Mouse (Mus musculus) intestine, embryonic 16.5 days (tissue): ENCODE data around the gene Clec10a. TPM values are rescaled to one million over a fixed set of nuclear protein-coding genes. Genes with fewer than 3 reads are reported as not detected.
A peak's percentile ranks its signal among the peaks of the same experiment; 100 is the strongest.

Experiments
- ATAC-seq: fragments of 200-750 bp; cut with Nextera tagmentation; 2 replicates; pipeline ENCODE4 v1.8.0; 2017; ENCODE audit warnings: moderate TSS enrichment, moderate library complexity
- H3K27ac ChIP-seq: fragments of 300-500 bp; sonication (generic); 2 replicates; pipeline ENCODE4 v1.5.1; 2014; ENCODE audit warnings: mild to moderate bottlenecking, low read length
- H3K27me3 ChIP-seq: fragments of 300-500 bp; sonication (generic); replicated peaks from 2 replicates; pipeline ENCODE4 v1.6.1; 2014; ENCODE audit warnings: low read length, control low read depth, mixed read lengths; ENCODE audit not compliant: control insufficient read depth, insufficient read depth
- H3K36me3 ChIP-seq: fragments of 300-500 bp; sonication (generic); 2 replicates; pipeline ENCODE4 v1.6.1; 2014; ENCODE audit warnings: low read length, control low read depth; ENCODE audit not compliant: control insufficient read depth, insufficient read depth
- H3K4me1 ChIP-seq: fragments of 300-500 bp; sonication (generic); 2 replicates; pipeline ENCODE4 v1.6.1; 2014; ENCODE audit warnings: low read length, control low read depth, mixed read lengths; ENCODE audit not compliant: control insufficient read depth, insufficient read depth
- H3K4me2 ChIP-seq: fragments of 300-500 bp; sonication (generic); 2 replicates; pipeline ENCODE4 v1.6.1; 2014; ENCODE audit warnings: low read depth, low read length, control low read depth
- H3K4me3 ChIP-seq: fragments of 300-500 bp; sonication (generic); 2 replicates; pipeline ENCODE4 v1.5.1; 2014; ENCODE audit warnings: mild to moderate bottlenecking, low read length
- H3K9ac ChIP-seq: fragments of 300-500 bp; sonication (generic); 2 replicates; pipeline ENCODE4 v1.6.1; 2014; ENCODE audit warnings: low read depth, low read length
- H3K9me3 ChIP-seq: fragments of 300-500 bp; sonication (generic); 2 replicates; pipeline ENCODE4 v1.6.1; 2016; ENCODE audit warnings: low read length, control low read depth; ENCODE audit not compliant: control insufficient read depth
- WGBS: fragments of 180-500 bp; shearing (Covaris S2); extraction: QIAGEN DNeasy Blood & Tissue Kit; methylation state at CpG from one replicate; pipeline ENCODE4 v1.1.7; 2014; 5-methylcytosine and 5-hydroxymethylcytosine counted together
- polyA plus RNA-seq: library from polyadenylated mRNA; unstranded; fragments of >200 nt; fragmentation: Nextera tagmentation; extraction: Ambion mirVana; gene quantifications from 2 replicates; pipeline ENCODE4 v1.2.1, GENCODE M21; 2015

Gene Clec10a
- polyA plus RNA-seq, 1 experiment from 2014 or later, result 1.7 TPM

GRCm38 (mm10) chr11:70211972-70212371 lies 56.0 kb downstream of the Clec10a start:
- peaks cover 26% of the 10 kb centered on the region for H3K27me3 ChIP-seq
- H3K9me3 ChIP-seq, result no peaks in the 10 kb centered on the region
- ATAC-seq, result no peak
- no peak overlapping the region for H3K9ac ChIP-seq
- H3K4me2 ChIP-seq, result no peak overlapping the region
- H3K36me3 ChIP-seq, result no peaks in the 10 kb centered on the region
- WGBS, result 84% methylated on average over 6 of the region's 6 CpGs
- H3K27ac ChIP-seq, result no peak overlapping the region
- H3K4me3 ChIP-seq, result no peak overlapping the region
- peaks cover 9% of the 10 kb centered on the region for H3K4me1 ChIP-seq

GRCm38 (mm10) chr11:70212423-70212822 lies 56.4 kb downstream of the Clec10a start, which contains the start of gene Slc16a11:
Slc16a11 (plus strand) TSS chr11:70212752.
- Histone ChIP-seq H3K4me2 (peak within 1 kb of the TSS; percentile 65), H3K4me1 (peaks cover 9% of the 10 kb centered on the region), H3K9me3 (no peaks in the 10 kb centered on the region), H3K27me3 (peaks cover 26% of the 10 kb centered on the region), H3K27ac (no peak within 1 kb of the TSS), H3K4me3 (peak within 1 kb of the TSS; percentile 43; the same call in 1 of the 2 replicates), H3K9ac (peak within 1 kb of the TSS; percentile 68), H3K36me3 (no peaks in the 10 kb centered on the region)
- no peak for ATAC-seq
- WGBS, result 60% methylated on average over 6 of the region's 6 CpGs

GRCm38 (mm10) chr11:70212896-70213295 lies 56.9 kb downstream of the Clec10a start:
- H3K4me2 ChIP-seq, result peak overlapping the region; percentile 65; the same call in 1 of the 2 replicates
- peaks cover 26% of the 10 kb centered on the region for H3K27me3 ChIP-seq
- ATAC-seq, result peak; percentile 43

GRCm38 (mm10) chr11:70213736-70214135 lies 57.7 kb downstream of the Clec10a start:
- Histone ChIP-seq H3K9me3 (no peaks in the 10 kb centered on the region), H3K9ac (peak overlapping the region; percentile 68), H3K4me3 (peak overlapping the region; percentile 43), H3K4me1 (peaks cover 16% of the 10 kb centered on the region), H3K36me3 (no peaks in the 10 kb centered on the region), H3K27me3 (peaks cover 26% of the 10 kb centered on the region), H3K4me2 (peak overlapping the region; percentile 65), H3K27ac (no peak overlapping the region)
- peak; percentile 37; the same call in 1 of the 2 replicates for ATAC-seq
- WGBS, result 10% methylated on average over 25 of the region's 26 CpGs

More at GRCm38 (mm10) chr11:70212896-70213295, 56.9 kb downstream of the Clec10a start:
- no peak overlapping the region for H3K4me3 ChIP-seq
- no peak overlapping the region for H3K27ac ChIP-seq
- no peak overlapping the region for H3K9ac ChIP-seq
- H3K4me1 ChIP-seq, result peaks cover 11% of the 10 kb centered on the region
- no peaks in the 10 kb centered on the region for H3K36me3 ChIP-seq
- no peaks in the 10 kb centered on the region for H3K9me3 ChIP-seq
- 8% methylated on average over 9 of the region's 9 CpGs for WGBS

GRCm38 (mm10) chr11:70214191-70214855 lies 58.3 kb downstream of the Clec10a start:
- Histone ChIP-seq H3K4me1 (peaks cover 20% of the 10 kb centered on the region), H3K9me3 (no peaks in the 10 kb centered on the region), H3K4me2 (peak overlapping the region; percentile 65), H3K27ac (no peak overlapping the region), H3K4me3 (peak overlapping the region; percentile 43), H3K27me3 (peaks cover 26% of the 10 kb centered on the region), H3K36me3 (no peaks in the 10 kb centered on the region), H3K9ac (peak overlapping the region; percentile 68)
- ATAC-seq, result peak; percentile 43
- whole genome bisulfite sequencing, result 1% methylated on average over 46 of the region's 46 CpGs

- 13% methylated on average over 18 of the region's 18 CpGs for WGBS
- Histone ChIP-seq H3K4me1 (peaks cover 21% of the 10 kb centered on the region), H3K4me3 (no peak overlapping the region), H3K36me3 (no peaks in the 10 kb centered on the region), H3K27ac (no peak overlapping the region), H3K27me3 (peaks cover 26% of the 10 kb centered on the region), H3K9me3 (no peaks in the 10 kb centered on the region), H3K4me2 (peak overlapping the region; percentile 65), H3K9ac (no peak overlapping the region)
- no peak for ATAC-seq
Measured at GRCm38 (mm10) chr11:70214856-70215209, 58.8 kb downstream of the Clec10a start.

- Histone ChIP-seq H3K9me3 (no peaks in the 10 kb centered on the region), H3K36me3 (no peaks in the 10 kb centered on the region), H3K27ac (no peak overlapping the region), H3K4me2 (no peak overlapping the region), H3K4me1 (peaks cover 25% of the 10 kb centered on the region), H3K9ac (no peak overlapping the region), H3K4me3 (no peak overlapping the region), H3K27me3 (peaks cover 26% of the 10 kb centered on the region)
- WGBS, result 29% methylated on average over 22 of the region's 22 CpGs
- no peak for ATAC-seq
Measured at GRCm38 (mm10) chr11:70215301-70215700, 59.3 kb downstream of the Clec10a start.

GRCm38 (mm10) chr11:70216103-70216502 lies 60.1 kb downstream of the Clec10a start:
- H3K4me2 ChIP-seq, result no peak overlapping the region
- no peak overlapping the region for H3K27ac ChIP-seq
- no peak for ATAC-seq
- H3K36me3 ChIP-seq, result no peaks in the 10 kb centered on the region
- H3K27me3 ChIP-seq, result peaks cover 26% of the 10 kb centered on the region
- H3K4me3 ChIP-seq, result no peak overlapping the region
- WGBS, result 69% methylated on average over 3 of the region's 3 CpGs
- H3K9me3 ChIP-seq, result no peaks in the 10 kb centered on the region
- no peak overlapping the region for H3K9ac ChIP-seq
- H3K4me1 ChIP-seq, result peaks cover 26% of the 10 kb centered on the region

GRCm38 (mm10) chr11:70218039-70218438 lies 62.0 kb downstream of the Clec10a start:
- Histone ChIP-seq H3K27ac (no peak overlapping the region), H3K4me3 (no peak overlapping the region), H3K27me3 (peaks cover 26% of the 10 kb centered on the region), H3K9me3 (no peaks in the 10 kb centered on the region), H3K36me3 (no peaks in the 10 kb centered on the region), H3K9ac (no peak overlapping the region), H3K4me1 (peaks cover 26% of the 10 kb centered on the region), H3K4me2 (no peak overlapping the region)
- 57% methylated on average over 4 of the region's 4 CpGs for WGBS
- no peak for ATAC-seq
